Mouse (Mus musculus) layer of hippocampus, adult 11-12 months (tissue): Measurements from ENCODE around the gene Tshb.

ENCODE experiments used
- DNase-seq: peaks from one replicate; pipeline ENCODE4 v3.0.0; 2022; ENCODE audit warnings: low spot score

Tshb gene

GRCm38 (mm10) chr3:102782618-102783017, at the start of gene Tshb:
Tshb (minus strand) TSS chr3:102782718.
- no peak for DNase-seq

GRCm38 (mm10) chr3:102803937-102804336, 21.4 kb upstream of the Tshb start:
- peak; percentile 86 for DNase-seq

- no peak for DNase-seq
These were observed 4.9 kb upstream of the Tshb start for GRCm38 (mm10) chr3:102787369-102787768.

- no peak for DNase-seq
These were observed 9.5 kb downstream of the Tshb start for GRCm38 (mm10) chr3:102773018-102773417.

GRCm38 (mm10) chr3:102764850-102765249, 17.7 kb downstream of the Tshb start:
- DNase-seq, result no peak

GRCm38 (mm10) chr3:102763713-102764400, 18.7 kb downstream of the Tshb start:
- DNase-seq, result no peak

GRCm38 (mm10) chr3:102762388-102762787, 20.1 kb downstream of the Tshb start:
- DNase-seq, result peak; percentile 45

GRCm38 (mm10) chr3:102760236-102760635, 22.3 kb downstream of the Tshb start:
- no peak for DNase-seq

- DNase-seq, result no peak
These were observed 25.5 kb downstream of the Tshb start for GRCm38 (mm10) chr3:102757019-102757418.

- no peak for DNase-seq
These were observed 26.7 kb downstream of the Tshb start for GRCm38 (mm10) chr3:102755801-102756200.

- no peak for DNase-seq
These were observed 30.1 kb downstream of the Tshb start for GRCm38 (mm10) chr3:102752457-102752856.

- DNase-seq, result no peak
These were observed 30.5 kb downstream of the Tshb start for GRCm38 (mm10) chr3:102752053-102752452.

- DNase-seq, result no peak
These were observed 31.0 kb downstream of the Tshb start for GRCm38 (mm10) chr3:102751536-102751935.

GRCm38 (mm10) chr3:102751136-102751535, 31.4 kb downstream of the Tshb start:
- no peak for DNase-seq

- DNase-seq, result no peak
These were observed 33.8 kb downstream of the Tshb start for GRCm38 (mm10) chr3:102748686-102749085.

GRCm38 (mm10) chr3:102748038-102748437, 34.5 kb downstream of the Tshb start:
- DNase-seq, result no peak

GRCm38 (mm10) chr3:102746174-102746573, 36.3 kb downstream of the Tshb start:
- no peak for DNase-seq

- DNase-seq, result no peak
These were observed 37.9 kb downstream of the Tshb start for GRCm38 (mm10) chr3:102744657-102745056.

GRCm38 (mm10) chr3:102743781-102744471, 38.6 kb downstream of the Tshb start:
- no peak for DNase-seq

GRCm38 (mm10) chr3:102743202-102743601, 39.3 kb downstream of the Tshb start:
- DNase-seq, result no peak

- no peak for DNase-seq
These were observed 39.8 kb downstream of the Tshb start for GRCm38 (mm10) chr3:102742725-102743124.

GRCm38 (mm10) chr3:102738926-102739325, 43.6 kb downstream of the Tshb start:
- no peak for DNase-seq

GRCm38 (mm10) chr3:102738161-102738901, 44.2 kb downstream of the Tshb start:
- no peak for DNase-seq
